In genomic region chr6:41046553-41046952, GRCm38 (mm10) we compare ENCODE assay signal across 17 mouse cellular contexts. TPM values are rescaled to one million over a fixed set of nuclear protein-coding genes. Genes with fewer than 3 reads are reported as not detected.
DNase-seq lines count a peak whose midpoint lies in the region; ATAC-seq and TF ChIP-seq lines count a peak whose summit lies in the region.
"Had no signal": no experiment of that assay in that cellular context is flagged by ENCODE, and none has a peak within 500 bp of the region (broad histone marks: within the 10 kb centered on the region; RNA-seq: fewer than 3 reads in every experiment).

No protein-coding gene starts in this region.

- H3K9me3 ChIP-seq in kidney, postnatal 0 days (replicated peaks; ENCODE audit: low read length): no peaks in the 10 kb centered on the region
- H3K9me3 ChIP-seq in kidney, embryonic 15.5 days (replicated peaks): no peaks in the 10 kb centered on the region
- H3K9me3 ChIP-seq: embryonic facial prominence, embryonic 12.5 days; forebrain, embryonic 12.5 days had no signal

- H3K9ac ChIP-seq in kidney, postnatal 0 days (ENCODE audit: low read depth, low read length): no peak overlapping the region
- H3K9ac ChIP-seq in kidney, embryonic 15.5 days: no peak overlapping the region
- H3K9ac ChIP-seq: embryonic facial prominence, embryonic 12.5 days; forebrain, embryonic 12.5 days had no signal

- no peak overlapping the region for H3K27ac ChIP-seq in kidney, postnatal 0 days
- H3K27ac ChIP-seq in kidney, embryonic 15.5 days: no peak overlapping the region
- H3K27ac ChIP-seq: embryonic facial prominence, embryonic 12.5 days; forebrain, embryonic 12.5 days had no signal

- H3K27me3 ChIP-seq in kidney, postnatal 0 days (ENCODE audit: insufficient read depth, low read length): no peaks in the 10 kb centered on the region
- no peaks in the 10 kb centered on the region for H3K27me3 ChIP-seq in kidney, embryonic 15.5 days
- H3K27me3 ChIP-seq: embryonic facial prominence, embryonic 12.5 days; forebrain, embryonic 12.5 days had no signal

- no peak for ATAC-seq in kidney, postnatal 0 days (replicated peaks; ENCODE audit: low FRiP score, low read depth)
- no peak for ATAC-seq in kidney, embryonic 15.5 days (replicated peaks; ENCODE audit: low FRiP score)
- ATAC-seq in megakaryocyte progenitor cell, adult 5-6 weeks (replicated peaks; ENCODE audit: poor library complexity): peak; percentile 87

- no peak for DNase-seq in kidney, postnatal 0 days (ENCODE audit: low spot score)
- DNase-seq in CD4-positive helper T cell, adult 2 months (ENCODE audit: low read depth, low spot score): peak; percentile 72
- peak; percentile 38 for DNase-seq in R1 (ENCODE audit: low read depth, low spot score)
- DNase-seq in embryo, embryonic 10 days (ENCODE audit: low spot score): no peak
- no peak for DNase-seq in ovary, postnatal 10 days (ENCODE audit: low spot score)
- no peak for DNase-seq in cerebellum, postnatal 25 days
- DNase-seq: adrenal gland, adult 2 months; heart, postnatal 4 days; kidney, adult 2 months; right cerebral cortex, adult 18-20 months had no signal

- H3K4me1 ChIP-seq in kidney, postnatal 0 days (replicated peaks; ENCODE audit: insufficient read depth, low read length): no peaks in the 10 kb centered on the region
- H3K4me1 ChIP-seq in kidney, embryonic 15.5 days: no peaks in the 10 kb centered on the region
- H3K4me1 ChIP-seq: embryonic facial prominence, embryonic 12.5 days; forebrain, embryonic 12.5 days had no signal

- H3K4me2 ChIP-seq in kidney, postnatal 0 days (ENCODE audit: low read length): no peak overlapping the region
- H3K4me2 ChIP-seq in kidney, embryonic 15.5 days: no peak overlapping the region
- H3K4me2 ChIP-seq: embryonic facial prominence, embryonic 12.5 days; forebrain, embryonic 12.5 days had no signal

- WGBS in kidney, postnatal 0 days: 55% methylated on average over 2 of the region's 2 CpGs
- WGBS in kidney, embryonic 15.5 days: 59% methylated on average over 2 of the region's 2 CpGs

- H3K4me3 ChIP-seq in kidney, postnatal 0 days (replicated peaks; ENCODE audit: low read depth, low read length): no peak overlapping the region
- no peak overlapping the region for H3K4me3 ChIP-seq in kidney, embryonic 15.5 days (replicated peaks)
- H3K4me3 ChIP-seq: embryonic facial prominence, embryonic 12.5 days; forebrain, embryonic 12.5 days had no signal

- H3K36me3 ChIP-seq in kidney, postnatal 0 days (ENCODE audit: insufficient read depth, low read length): no peaks in the 10 kb centered on the region
- no peaks in the 10 kb centered on the region for H3K36me3 ChIP-seq in kidney, embryonic 15.5 days
- H3K36me3 ChIP-seq: embryonic facial prominence, embryonic 12.5 days; forebrain, embryonic 12.5 days had no signal

- peak; percentile 52 for TF ChIP-seq CTCF in kidney, postnatal 0 days (IDR thresholded peaks at IDR 0.05; ENCODE audit: low read depth)

RNA-seq across cellular contexts. Expression of gene 2210010C04Rik, which starts 11.2 kb away (rescaled TPM):
- not detected in 2 replicates for polyA plus RNA-seq in kidney, postnatal 0 days (2015; fragmentation: Nextera tagmentation; extraction: Ambion mirVana)
- polyA plus RNA-seq in kidney, embryonic 15.5 days (2015; fragmentation: Nextera tagmentation; extraction: Ambion mirVana): not detected in 2 replicates
- total RNA-seq in megakaryocyte progenitor cell, adult 5-6 weeks (2015): not detected in 2 replicates
- not detected in 2 replicates for total RNA-seq in megakaryocyte progenitor cell, adult 5-6 weeks (2017)
- total RNA-seq: adrenal gland, adult 2 months; heart, postnatal 4 days; layer of hippocampus, postnatal 14 days had no signal
- polyA plus RNA-seq: embryonic facial prominence, embryonic 12.5 days; forebrain, embryonic 12.5 days had no signal

RNA-seq across cellular contexts. Expression of gene Gm2663, which starts 47.3 kb away (rescaled TPM):
- 0.13 TPM in 1 of 2 replicates, not detected in the other for polyA plus RNA-seq in kidney, postnatal 0 days (2015; fragmentation: Nextera tagmentation; extraction: Ambion mirVana)
- polyA plus RNA-seq in kidney, embryonic 15.5 days (2015; fragmentation: Nextera tagmentation; extraction: Ambion mirVana): not detected in 2 replicates
- not detected in 2 replicates for total RNA-seq in megakaryocyte progenitor cell, adult 5-6 weeks (2015)
- total RNA-seq in megakaryocyte progenitor cell, adult 5-6 weeks (2017): not detected in 2 replicates
- total RNA-seq: adrenal gland, adult 2 months; heart, postnatal 4 days; layer of hippocampus, postnatal 14 days had no signal
- polyA plus RNA-seq: adrenal gland, adult 2 months; embryonic facial prominence, embryonic 12.5 days; forebrain, embryonic 12.5 days; gonadal fat pad, adult 2 months; kidney, adult 2 months; limb, embryonic 14.5 days had no signal

Comparison
In these comparisons a context has a peak if more than half of its experiments do, and no peak if none do; other contexts are left out.
1. DNase-seq: peak in CD4-positive helper T cell, adult 2 months (single experiment) and R1 (single experiment); none in kidney, postnatal 0 days (single experiment), embryo, embryonic 10 days (single experiment), ovary, postnatal 10 days (single experiment) and cerebellum, postnatal 25 days (0 of 2).